Comparison of ENCODE assay signal across 8 mouse cellular contexts in the genomic region with DNA sequence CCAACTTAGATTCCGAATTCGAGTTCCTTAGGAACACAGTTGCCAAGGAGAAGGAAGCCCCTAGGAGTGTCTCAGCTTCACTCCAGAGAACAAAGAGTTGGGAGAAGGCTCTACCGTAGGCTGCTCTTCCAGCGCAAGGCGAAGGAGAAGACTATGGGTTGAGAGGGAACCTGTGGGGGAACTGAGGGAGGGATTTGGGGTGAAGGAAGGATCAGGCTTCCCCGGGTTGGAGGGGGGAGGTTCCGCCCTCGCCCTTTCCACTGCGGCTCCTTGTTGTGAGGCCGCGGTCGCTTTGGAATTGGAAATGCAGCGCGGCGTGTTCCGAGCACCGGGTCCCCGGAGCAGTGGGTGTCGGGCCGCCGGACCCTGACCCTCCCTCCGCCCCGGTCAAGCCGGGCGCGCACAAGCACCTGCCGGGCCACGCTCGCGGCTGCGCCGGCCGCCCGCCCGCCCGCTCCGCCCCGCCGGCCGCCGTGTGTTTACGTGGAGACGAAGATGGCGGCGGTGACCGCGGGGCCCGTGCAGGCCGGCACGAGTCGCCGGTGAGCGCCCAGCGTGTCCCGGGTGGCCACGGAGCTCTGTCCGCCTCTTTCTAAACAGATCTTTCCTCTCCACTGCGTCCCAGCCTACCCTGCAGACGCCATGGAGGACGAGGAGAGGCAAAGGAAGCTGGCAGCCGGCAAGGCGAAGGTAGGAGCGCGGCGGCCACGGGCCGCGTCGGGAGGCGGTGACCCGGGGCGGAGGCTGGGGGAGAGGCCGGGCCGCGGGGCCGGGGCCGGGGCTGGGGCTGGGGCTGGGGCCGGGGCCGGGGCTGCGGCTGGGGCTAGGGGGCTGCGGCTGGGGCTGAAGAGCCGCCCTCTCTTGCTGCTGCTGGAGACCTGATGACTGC. TPM values are rescaled to one million over a fixed set of nuclear protein-coding genes. Genes with fewer than 3 reads are reported as not detected.
DNase-seq lines count a peak whose midpoint lies in the region; ATAC-seq and TF ChIP-seq lines count a peak whose summit lies in the region.

Gene Akap9 (plus strand): TSS at position 254 of the 889 bp plus-strand sequence.

- peak within 1 kb of the TSS; percentile 98 for H3K9ac ChIP-seq in forebrain, embryonic 11.5 days (ENCODE audit: low read length)
- H3K9ac ChIP-seq in heart, postnatal 0 days (replicated peaks; ENCODE audit: low read depth, low read length): peak within 1 kb of the TSS; percentile 94
- peak within 1 kb of the TSS; percentile 90 for H3K9ac ChIP-seq in liver, postnatal 0 days (replicated peaks)
- H3K9ac ChIP-seq in neural tube, embryonic 14.5 days (replicated peaks; ENCODE audit: low read depth, low read length): peak within 1 kb of the TSS; percentile 100

- peaks cover 34% of the 10 kb centered on the region for H3K4me1 ChIP-seq in E14TG2a.4 (replicated peaks; ENCODE audit: low read depth, low read length)
- peaks cover 6% of the 10 kb centered on the region for H3K4me1 ChIP-seq in forebrain, embryonic 11.5 days (replicated peaks; ENCODE audit: control insufficient read depth, insufficient read depth, low read length)
- H3K4me1 ChIP-seq in heart, postnatal 0 days (ENCODE audit: control insufficient read depth, insufficient read depth): peaks cover 21% of the 10 kb centered on the region
- peaks cover 18% of the 10 kb centered on the region for H3K4me1 ChIP-seq in liver, postnatal 0 days (ENCODE audit: insufficient read depth)
- peaks cover 20% of the 10 kb centered on the region for H3K4me1 ChIP-seq in neural tube, embryonic 14.5 days (ENCODE audit: control insufficient read depth, insufficient read depth, low read length)

- WGBS in forebrain, embryonic 11.5 days: under 1% methylated on average over 65 of the region's 82 CpGs
- under 1% methylated on average over 56 of the region's 82 CpGs for WGBS in heart, postnatal 0 days
- under 1% methylated on average over 46 of the region's 82 CpGs for WGBS in liver, postnatal 0 days (ENCODE audit: insufficient replicate concordance)
- WGBS in neural tube, embryonic 14.5 days: under 1% methylated on average over 59 of the region's 82 CpGs

- TF ChIP-seq CTCF in E14TG2a.4 (conservative IDR thresholded peaks at IDR 0.05; ENCODE audit: low read length): no peak
- no peak for TF ChIP-seq CTCF in heart, postnatal 0 days (IDR thresholded peaks at IDR 0.05; ENCODE audit: low read depth)
- no peak for TF ChIP-seq CTCF in liver, postnatal 0 days (IDR thresholded peaks at IDR 0.05; ENCODE audit: low read depth)

- no peak for TF ChIP-seq EP300 in heart, postnatal 0 days (IDR thresholded peaks at IDR 0.05; ENCODE audit: low read depth)
- TF ChIP-seq EP300 in liver, postnatal 0 days (IDR thresholded peaks at IDR 0.05; ENCODE audit: low read depth): no peak

- H3K27me3 ChIP-seq in E14TG2a.4 (ENCODE audit: insufficient read depth, low read length): peaks cover 2% of the 10 kb centered on the region; the same call in 1 of the 2 replicates
- no peaks in the 10 kb centered on the region for H3K27me3 ChIP-seq in forebrain, embryonic 11.5 days (ENCODE audit: control insufficient read depth, insufficient read depth, low read length)
- no peaks in the 10 kb centered on the region for H3K27me3 ChIP-seq in heart, postnatal 0 days (ENCODE audit: control insufficient read depth, insufficient read depth, low read length)
- no peaks in the 10 kb centered on the region for H3K27me3 ChIP-seq in liver, postnatal 0 days (ENCODE audit: insufficient read depth, low read length)
- H3K27me3 ChIP-seq in neural tube, embryonic 14.5 days (ENCODE audit: control insufficient read depth, insufficient read depth, low read length): peaks cover 2% of the 10 kb centered on the region; the same call in 1 of the 2 replicates

- ATAC-seq in forebrain, embryonic 11.5 days (replicated peaks; ENCODE audit: low FRiP score): peak; percentile 87
- ATAC-seq in heart, postnatal 0 days (ENCODE audit: insufficient read depth, low read depth): peak; percentile 89
- peak; percentile 86 for ATAC-seq in liver, postnatal 0 days
- peak; percentile 86 for ATAC-seq in neural tube, embryonic 14.5 days (ENCODE audit: low read depth)

- no peaks in the 10 kb centered on the region for H3K36me3 ChIP-seq in E14TG2a.4 (ENCODE audit: insufficient read depth, low read length)
- no peaks in the 10 kb centered on the region for H3K36me3 ChIP-seq in forebrain, embryonic 11.5 days (ENCODE audit: control insufficient read depth, insufficient read depth, low read length)
- no peaks in the 10 kb centered on the region for H3K36me3 ChIP-seq in heart, postnatal 0 days (replicated peaks; ENCODE audit: control insufficient read depth, insufficient read depth, low read length)
- H3K36me3 ChIP-seq in liver, postnatal 0 days (replicated peaks; ENCODE audit: insufficient read depth, low read length): no peaks in the 10 kb centered on the region
- no peaks in the 10 kb centered on the region for H3K36me3 ChIP-seq in neural tube, embryonic 14.5 days (ENCODE audit: control insufficient read depth, insufficient read depth, low read length)

- H3K27ac ChIP-seq in forebrain, embryonic 11.5 days (ENCODE audit: low read depth, low read length): peak within 1 kb of the TSS; percentile 93
- H3K27ac ChIP-seq in heart, postnatal 0 days (ENCODE audit: low read depth): peak within 1 kb of the TSS; percentile 85
- peak within 1 kb of the TSS; percentile 92 for H3K27ac ChIP-seq in liver, postnatal 0 days (ENCODE audit: low read depth)
- H3K27ac ChIP-seq in neural tube, embryonic 14.5 days (ENCODE audit: low read depth, low read length): peak within 1 kb of the TSS; percentile 97

- peak within 1 kb of the TSS; percentile 45 for H3K4me2 ChIP-seq in forebrain, embryonic 11.5 days (ENCODE audit: low read depth, low read length, severe bottlenecking)
- peak within 1 kb of the TSS; percentile 88 for H3K4me2 ChIP-seq in heart, postnatal 0 days (ENCODE audit: low read depth, low read length)
- H3K4me2 ChIP-seq in liver, postnatal 0 days (ENCODE audit: low read depth, low read length): peak within 1 kb of the TSS; percentile 90
- peak within 1 kb of the TSS; percentile 65 for H3K4me2 ChIP-seq in neural tube, embryonic 14.5 days (ENCODE audit: low read depth, low read length)

- peak within 1 kb of the TSS; percentile 85 for H3K4me3 ChIP-seq in E14TG2a.4 (replicated peaks; ENCODE audit: low read length)
- peak within 1 kb of the TSS; percentile 89 for H3K4me3 ChIP-seq in forebrain, embryonic 11.5 days (ENCODE audit: low read depth, low read length)
- H3K4me3 ChIP-seq in heart, postnatal 0 days (ENCODE audit: low read depth, low read length): peak within 1 kb of the TSS; percentile 82
- peak within 1 kb of the TSS; percentile 86 for H3K4me3 ChIP-seq in liver, postnatal 0 days (ENCODE audit: low read depth, low read length)
- H3K4me3 ChIP-seq in neural tube, embryonic 14.5 days (ENCODE audit: low read depth, low read length): peak within 1 kb of the TSS; percentile 87

- no peaks in the 10 kb centered on the region for H3K9me3 ChIP-seq in E14TG2a.4 (ENCODE audit: low read length)
- no peaks in the 10 kb centered on the region for H3K9me3 ChIP-seq in forebrain, embryonic 11.5 days (ENCODE audit: control insufficient read depth, low read length)
- no peaks in the 10 kb centered on the region for H3K9me3 ChIP-seq in heart, postnatal 0 days (replicated peaks; ENCODE audit: control insufficient read depth, low read length)
- H3K9me3 ChIP-seq in liver, postnatal 0 days (ENCODE audit: low read length): no peaks in the 10 kb centered on the region
- H3K9me3 ChIP-seq in neural tube, embryonic 14.5 days (ENCODE audit: control insufficient read depth, low read length): no peaks in the 10 kb centered on the region

- peak; percentile 21 for DNase-seq in c-Kit-positive CD71-positive TER-119-negative erythroid progenitor cells, embryonic 14.5 days (ENCODE audit: low read depth)
- peak; percentile 88 for DNase-seq in forebrain, embryonic 11.5 days (ENCODE audit: low spot score)
- DNase-seq in heart, postnatal 0 days (ENCODE audit: low spot score): peak; percentile 37
- peak; percentile 78 to 87 for DNase-seq in kidney, postnatal 4 days
- DNase-seq in liver, postnatal 0 days: peak; percentile 82
- DNase-seq in testis, postnatal 10 days (ENCODE audit: low spot score): peak; percentile 81

RNA-seq across cellular contexts. Expression of gene Akap9, which starts in this region (rescaled TPM):
- 181 and 182 TPM in 2 replicates for polyA plus RNA-seq in forebrain, embryonic 11.5 days (2014; fragmentation: Nextera tagmentation; extraction: Ambion mirVana)
- 10.2 and 31.6 TPM in 2 replicates for total RNA-seq in heart, postnatal 0 days (2014; rRNA removed; ENCODE audit: low replicate concordance)
- polyA plus RNA-seq in heart, postnatal 0 days (2015; fragmentation: Nextera tagmentation; extraction: Ambion mirVana): 84.3 and 96.2 TPM in 2 replicates
- 38.9 and 40.8 TPM in 2 replicates for polyA plus RNA-seq in liver, postnatal 0 days (2015; fragmentation: Nextera tagmentation; extraction: Ambion mirVana)
- polyA plus RNA-seq in neural tube, embryonic 14.5 days (2014; fragmentation: Nextera tagmentation; extraction: Ambion mirVana): 330 and 342 TPM in 2 replicates

Comparison
In these comparisons a context has a peak if more than half of its experiments do, and no peak if none do; other contexts are left out.
1. Peak in every context shown above with its lines: DNase-seq, ATAC-seq, H3K4me3 ChIP-seq and H3K27ac ChIP-seq.
2. DNase-seq: peak in every context shown above with its lines; median percentile 88 in forebrain, embryonic 11.5 days; 82 in kidney, postnatal 4 days; 82 in liver, postnatal 0 days; 81 in testis, postnatal 10 days; 37 in heart, postnatal 0 days; 21 in c-Kit-positive CD71-positive TER-119-negative erythroid progenitor cells, embryonic 14.5 days.